Mouse (Mus musculus) heart, postnatal 10 days (tissue): ENCODE results near the gene Plpp1. TPM values are rescaled to one million over a fixed set of nuclear protein-coding genes. Genes with fewer than 3 reads are reported as not detected.

Experiments used
- DNase-seq, 2 experiments: peaks; one replicate each; pipeline ENCODE4 v3.0.0; 2021
- intact Hi-C: fragments of 180-260 bp; cut with DNase I; formaldehyde crosslinking; loops from one replicate; pipeline ENCODE4 v1.15.1; 2025
- total RNA-seq, 2 experiments: library from RNA; stranded (reverse); gene quantifications; 2 replicates each; pipeline ENCODE4 v1.2.3; 2021

Gene Plpp1
- total RNA-seq, 2 experiments from 2014 or later = 89.0 to 90.0 TPM

- intact Hi-C loops = no loop called here
- no peak for DNase-seq
Observed at GRCm38 (mm10) chr13:112840241-112841087, 39.9 kb downstream of the Plpp1 start.

GRCm38 (mm10) chr13:112845931-112846330 lies 45.3 kb downstream of the Plpp1 start:
- intact Hi-C loops = no loop called here

GRCm38 (mm10) chr13:112853710-112854316 lies 53.2 kb downstream of the Plpp1 start:
- intact Hi-C loops = no loop called here
- DNase-seq = no peak

More at GRCm38 (mm10) chr13:112845931-112846330, 45.3 kb downstream of the Plpp1 start:
- no peak for DNase-seq

DNA sequence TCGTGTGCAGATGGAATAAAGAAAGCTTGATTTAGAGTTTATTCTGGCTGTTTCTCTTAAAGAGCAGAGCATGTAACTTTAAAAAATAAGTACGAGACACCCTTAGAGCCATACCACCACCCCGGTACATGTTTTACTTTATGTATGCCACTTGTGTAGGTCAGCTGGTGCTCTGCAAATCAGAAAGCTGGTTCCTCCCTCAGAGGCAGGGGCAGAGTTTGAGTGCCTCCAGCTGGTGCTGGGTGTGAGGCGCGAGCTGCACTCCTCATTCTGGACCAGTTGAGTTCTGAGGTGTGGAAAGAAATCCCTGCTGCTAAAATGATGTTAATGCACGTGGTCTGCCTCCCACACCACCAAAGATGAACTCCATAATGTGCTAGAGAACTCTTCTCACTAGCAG lies 53.8 kb downstream of the Plpp1 start:
- intact Hi-C loops = no loop called here
- DNase-seq = no peak

- intact Hi-C loops = no loop called here
- DNase-seq = no peak
Observed at GRCm38 (mm10) chr13:112857921-112858320, 57.3 kb downstream of the Plpp1 start.

GRCm38 (mm10) chr13:112859574-112860134 lies 59.1 kb downstream of the Plpp1 start:
- no peak for DNase-seq
- intact Hi-C loops = no loop called here

GRCm38 (mm10) chr13:112860370-112860769 lies 59.8 kb downstream of the Plpp1 start:
- DNase-seq = no peak
- intact Hi-C loops = no loop called here

DNA sequence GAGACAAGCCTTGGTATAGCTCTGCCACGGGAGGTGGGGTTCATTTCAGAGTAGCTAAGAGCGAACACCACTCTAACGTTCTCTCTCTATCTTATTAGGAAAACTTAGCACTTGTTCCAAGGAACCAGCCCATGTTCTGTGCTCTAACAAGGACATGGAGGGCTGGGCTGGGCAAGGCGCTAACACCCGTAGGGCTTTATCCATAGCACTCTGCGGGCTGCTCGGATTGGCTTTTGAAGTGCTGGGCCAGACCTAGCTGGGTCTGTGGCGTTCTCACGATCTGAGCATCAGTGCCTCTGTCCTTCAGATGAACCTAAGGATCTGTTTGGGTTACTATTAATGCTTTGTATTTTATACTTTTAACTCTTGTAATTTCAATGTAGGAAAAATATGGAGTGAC lies 60.3 kb downstream of the Plpp1 start:
- DNase-seq = no peak
- intact Hi-C loops = no loop called here

- peak; percentile 68 to 74 for DNase-seq
- intact Hi-C loops = loop anchor here (2.0 kb wide), 1 partner anchor 187 kb away; no protein-coding TSS in a partner anchor
Observed at GRCm38 (mm10) chr13:112861825-112862306, 61.3 kb downstream of the Plpp1 start.

GRCm38 (mm10) chr13:112862342-112862741 lies 61.8 kb downstream of the Plpp1 start:
- DNase-seq = no peak
- intact Hi-C loops = loop anchor here (2.0 kb wide), 1 partner anchor 188 kb away; no protein-coding TSS in a partner anchor

- intact Hi-C loops = loop anchor here (2.0 kb wide), 1 partner anchor 188 kb away; no protein-coding TSS in a partner anchor
- no peak for DNase-seq
Observed at GRCm38 (mm10) chr13:112862978-112863677, 62.5 kb downstream of the Plpp1 start.

DNA sequence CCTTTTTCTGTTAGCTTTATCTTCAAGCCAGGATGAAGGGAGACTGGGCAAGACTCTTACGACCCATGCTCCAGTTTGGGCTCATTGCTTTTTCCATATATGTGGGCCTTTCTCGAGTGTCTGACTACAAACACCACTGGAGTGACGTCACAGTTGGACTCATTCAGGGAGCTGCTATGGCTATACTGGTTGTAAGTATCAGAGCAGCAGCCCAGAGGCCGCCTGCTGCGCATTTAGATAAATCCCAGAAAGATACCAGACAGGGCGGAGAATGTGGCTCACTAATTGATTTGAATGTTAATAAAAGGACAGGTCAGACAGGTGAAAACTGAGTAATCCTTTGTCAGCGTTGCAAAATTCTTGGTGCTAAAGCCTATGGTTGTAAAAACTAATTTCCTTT lies 66.2 kb downstream of the Plpp1 start:
- no peak for DNase-seq
- intact Hi-C loops = no loop called here

DNA sequence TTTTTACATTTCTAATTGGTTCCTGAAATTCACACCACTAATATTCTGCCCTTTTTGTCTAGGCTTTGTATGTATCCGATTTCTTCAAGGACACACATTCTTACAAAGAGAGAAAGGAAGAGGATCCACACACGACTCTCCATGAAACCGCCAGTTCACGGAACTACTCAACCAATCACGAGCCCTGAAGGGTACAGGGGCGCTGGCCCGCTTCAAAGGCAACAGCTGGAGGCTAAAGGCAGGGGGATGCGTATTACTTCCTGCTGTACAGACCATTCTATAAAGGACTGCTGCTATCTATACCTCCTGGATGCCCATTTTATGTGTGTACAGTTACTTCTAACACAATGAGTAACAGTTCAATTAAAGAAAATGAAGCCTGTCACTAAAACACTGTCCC lies 66.8 kb downstream of the Plpp1 start:
- DNase-seq = no peak
- intact Hi-C loops = no loop called here

DNA sequence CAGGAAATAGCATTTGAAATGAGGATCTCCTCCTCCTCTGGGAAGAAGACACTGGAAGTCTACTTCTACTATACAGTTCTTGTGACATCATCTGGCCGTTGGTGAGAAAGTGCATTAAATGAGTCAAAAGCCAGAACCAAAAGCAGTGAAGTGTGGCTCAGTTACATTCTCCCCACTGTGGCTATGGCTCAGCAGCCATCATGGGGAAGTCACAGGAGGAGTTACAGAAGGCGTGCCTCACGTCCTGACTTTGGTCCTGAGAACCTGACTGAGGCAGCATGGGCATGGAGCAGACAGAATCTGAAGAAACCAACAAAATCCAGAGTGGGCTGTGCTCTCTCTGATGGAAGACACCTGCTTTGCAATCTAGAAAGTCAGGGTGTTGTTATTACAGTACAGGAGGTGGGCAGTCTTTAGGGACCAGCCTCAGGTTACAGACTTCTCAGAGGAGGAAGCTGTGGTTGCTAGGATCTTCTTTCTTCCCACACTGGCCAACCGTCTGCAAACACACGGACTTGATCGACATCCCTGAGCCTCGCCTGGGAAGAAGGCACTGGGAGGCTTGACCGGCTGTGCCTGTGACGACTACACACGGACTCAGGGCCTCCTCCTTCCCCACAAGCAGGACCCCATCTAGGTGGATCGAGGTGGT lies 69.6 kb downstream of the Plpp1 start:
- intact Hi-C loops = no loop called here
- no peak for DNase-seq

- intact Hi-C loops = no loop called here
- no peak for DNase-seq
Observed at GRCm38 (mm10) chr13:112871500-112872266, 71.1 kb downstream of the Plpp1 start.

DNA sequence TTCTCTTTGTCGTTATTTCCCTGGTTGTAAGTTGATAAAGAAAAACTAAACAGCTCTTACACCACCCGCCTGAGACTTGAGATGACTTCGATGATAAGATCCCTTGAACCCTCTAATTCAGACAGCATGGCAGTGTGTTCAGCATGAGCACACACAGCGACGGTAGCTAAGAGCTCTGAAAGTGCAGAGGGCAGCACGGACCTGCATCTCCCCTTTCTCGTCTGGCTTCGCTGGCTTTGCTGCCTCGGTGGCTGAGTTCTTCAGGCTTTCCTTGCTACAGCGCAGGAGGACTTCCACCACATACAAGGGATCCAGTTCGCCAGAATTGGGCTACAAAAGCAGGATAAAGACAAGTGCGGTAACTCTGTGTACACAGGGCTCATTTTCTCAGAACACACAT lies 86.6 kb downstream of the Plpp1 start:
- no peak for DNase-seq
- intact Hi-C loops = no loop called here

DNA sequence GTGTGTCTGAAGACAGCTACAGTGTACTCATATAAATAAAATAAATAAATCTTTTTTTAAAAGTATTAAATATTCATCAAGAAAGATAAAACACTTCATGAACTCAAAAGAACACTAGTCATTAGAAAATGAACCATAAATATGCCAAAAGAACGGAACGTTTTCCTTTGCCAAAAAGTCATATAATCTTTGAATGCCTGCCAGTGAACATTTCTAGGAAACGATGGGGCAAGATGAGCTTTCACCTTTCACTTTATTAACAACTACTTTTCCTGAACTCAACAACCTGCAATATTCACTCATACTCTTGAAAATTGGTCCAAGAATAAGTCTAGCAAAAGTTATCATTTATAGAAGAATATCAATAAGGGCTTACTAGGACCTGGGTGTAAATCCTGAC lies 101.6 kb downstream of the Plpp1 start:
- intact Hi-C loops = no loop called here

GRCm38 (mm10) chr13:112909663-112910062 lies 109.1 kb downstream of the Plpp1 start:
- intact Hi-C loops = loop anchor here (1.0 kb wide), 1 partner anchor 235 kb away; no protein-coding TSS in a partner anchor
- DNase-seq = peak; percentile 44 to 61

More for the DNA sequence above, 101.6 kb downstream of the Plpp1 start:
- no peak for DNase-seq

DNA sequence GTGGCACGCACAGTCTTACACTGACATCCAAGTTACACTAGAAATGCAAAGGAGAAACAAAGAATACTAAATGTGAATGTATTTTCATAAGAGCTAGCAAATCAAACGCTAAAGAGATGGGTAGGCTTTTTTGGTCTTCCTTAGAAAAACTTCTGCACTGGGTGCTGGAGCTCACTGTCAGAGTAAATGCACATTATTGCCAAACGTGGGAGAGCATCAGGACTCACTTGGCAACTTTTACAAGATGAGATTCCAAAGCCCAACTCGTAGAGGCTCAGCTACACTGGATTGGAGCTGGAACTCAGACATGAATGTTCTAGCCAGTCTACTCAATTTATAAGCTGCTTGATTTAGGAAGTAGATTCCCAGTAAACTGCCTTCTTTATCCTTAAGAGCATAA lies 109.8 kb downstream of the Plpp1 start:
- DNase-seq = no peak
- intact Hi-C loops = loop anchor here (1.0 kb wide), 1 partner anchor 236 kb away; no protein-coding TSS in a partner anchor
